Mouse (Mus musculus) mature B cell (primary cell): ENCODE results near the gene Cacng2.

ENCODE experiments used
- in situ Hi-C: fragments of 300-500 bp; cut with MboI; formaldehyde crosslinking; loops from 2 replicates; pipeline ENCODE4 v1.14.3; 2019

Cacng2 gene

GRCm38 (mm10) chr15:78082149-78082548 is 37.7 kb downstream of the Cacng2 start:
- in situ Hi-C loops = no loop called here

GRCm38 (mm10) chr15:78081384-78081783 is 38.4 kb downstream of the Cacng2 start:
- in situ Hi-C loops = no loop called here

- in situ Hi-C loops = no loop called here
These were observed 39.5 kb downstream of the Cacng2 start for GRCm38 (mm10) chr15:78080326-78080725.

GRCm38 (mm10) chr15:78078776-78079628 is 40.8 kb downstream of the Cacng2 start:
- in situ Hi-C loops = no loop called here

GRCm38 (mm10) chr15:78078206-78078605 is 41.6 kb downstream of the Cacng2 start:
- in situ Hi-C loops = no loop called here

- in situ Hi-C loops = no loop called here
These were observed 43.9 kb downstream of the Cacng2 start for GRCm38 (mm10) chr15:78075921-78076320.

- in situ Hi-C loops = no loop called here
These were observed 46.7 kb downstream of the Cacng2 start for GRCm38 (mm10) chr15:78073109-78073508.

GRCm38 (mm10) chr15:78066475-78066874 is 53.4 kb downstream of the Cacng2 start:
- in situ Hi-C loops = no loop called here

GRCm38 (mm10) chr15:78065541-78065940 is 54.3 kb downstream of the Cacng2 start:
- in situ Hi-C loops = no loop called here

GRCm38 (mm10) chr15:78064340-78064739 is 55.5 kb downstream of the Cacng2 start:
- in situ Hi-C loops = no loop called here

GRCm38 (mm10) chr15:78062467-78062866 is 57.4 kb downstream of the Cacng2 start:
- in situ Hi-C loops = no loop called here

GRCm38 (mm10) chr15:78056930-78057329 is 62.9 kb downstream of the Cacng2 start:
- in situ Hi-C loops = no loop called here

GRCm38 (mm10) chr15:78050682-78051081 is 69.1 kb downstream of the Cacng2 start:
- in situ Hi-C loops = no loop called here

- in situ Hi-C loops = no loop called here
These were observed 69.9 kb downstream of the Cacng2 start for GRCm38 (mm10) chr15:78049933-78050332.

GRCm38 (mm10) chr15:78045842-78046241 is 74.0 kb downstream of the Cacng2 start:
- in situ Hi-C loops = no loop called here

- in situ Hi-C loops = no loop called here
These were observed 74.5 kb downstream of the Cacng2 start for GRCm38 (mm10) chr15:78045314-78045713.

- in situ Hi-C loops = no loop called here
These were observed 75.0 kb downstream of the Cacng2 start for GRCm38 (mm10) chr15:78044826-78045225.

GRCm38 (mm10) chr15:78042706-78043105 is 77.1 kb downstream of the Cacng2 start:
- in situ Hi-C loops = no loop called here

GRCm38 (mm10) chr15:78037626-78038025 is 82.2 kb downstream of the Cacng2 start:
- in situ Hi-C loops = no loop called here

- in situ Hi-C loops = no loop called here
These were observed 83.2 kb downstream of the Cacng2 start for GRCm38 (mm10) chr15:78036586-78036985.

GRCm38 (mm10) chr15:78029938-78030337 is 89.9 kb downstream of the Cacng2 start:
- in situ Hi-C loops = no loop called here

GRCm38 (mm10) chr15:78026521-78026920 is 93.3 kb downstream of the Cacng2 start:
- in situ Hi-C loops = no loop called here

- in situ Hi-C loops = no loop called here
These were observed 95.6 kb downstream of the Cacng2 start for GRCm38 (mm10) chr15:78024211-78024610.

GRCm38 (mm10) chr15:78014046-78014445 is 105.8 kb downstream of the Cacng2 start:
- in situ Hi-C loops = no loop called here
